Mouse (Mus musculus) megakaryocyte, adult 5-6 weeks (primary cell): Measurements from ENCODE around the gene Ptch2. TPM values are rescaled to one million over a fixed set of nuclear protein-coding genes. Genes with fewer than 3 reads are reported as not detected.
A peak's percentile ranks its signal among the peaks of the same experiment; 100 is the strongest.

Experiments used
- ATAC-seq: 2 replicates; pipeline ENCODE4 v1.8.0; 2016; ENCODE audit warnings: mild to moderate bottlenecking, inconsistent platforms; ENCODE audit not compliant: poor library complexity, severe bottlenecking
- total RNA-seq, 2 experiments: library from RNA; stranded (forward) in 1 of 2; stranded (reverse) in 1 of 2; fragments of 153-499, 151-499 nt in 1 of 2; fragments of 221-1000, 200-1000 nt in 1 of 2; gene quantifications; 2 replicates each; pipeline versions ENCODE4 v1.2.3 to v1.2.4; 2015 to 2017

The Ptch2 gene
- total RNA-seq, 2 experiments from 2014 or later = 0.11 to 0.13 TPM

DNA sequence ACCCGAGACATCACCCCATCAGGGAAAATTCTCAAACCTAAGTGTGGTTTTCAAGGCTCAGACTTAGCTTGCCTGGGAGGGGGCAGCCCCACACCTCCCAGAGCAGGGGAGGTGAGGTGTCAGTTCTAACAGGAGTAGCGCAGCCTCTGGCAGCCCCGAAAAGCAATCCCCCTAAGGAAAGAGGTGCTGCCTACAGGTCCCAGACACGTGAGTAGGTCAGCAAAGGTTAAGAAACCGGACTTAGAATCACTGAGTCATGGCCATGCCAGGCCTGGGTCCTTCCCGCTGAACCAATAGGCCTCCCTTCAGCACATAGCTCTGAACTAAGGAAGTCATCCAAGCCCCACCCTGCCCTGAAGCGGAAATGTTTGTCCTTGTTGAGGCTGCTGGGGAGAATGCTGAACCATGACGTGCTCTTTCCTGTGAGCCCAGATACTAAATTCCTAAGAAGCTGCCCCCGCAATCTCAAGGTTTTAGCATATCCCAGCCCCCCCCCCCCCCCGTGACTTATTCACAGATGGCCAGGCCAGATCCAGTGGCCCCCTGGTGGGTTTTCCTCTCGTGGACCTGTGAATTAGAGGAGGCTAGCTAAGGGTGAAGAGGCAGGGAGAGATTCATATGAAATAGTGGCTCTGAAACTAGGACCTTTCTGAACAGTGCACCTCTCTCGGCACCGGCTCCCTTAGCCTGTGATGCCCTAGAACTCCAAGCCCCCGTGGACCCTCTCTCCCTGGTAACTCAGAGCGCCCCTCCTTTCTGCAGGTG, 30.2 kb downstream of the Ptch2 start:
- peak; percentile 63 for ATAC-seq

- peak; percentile 28 for ATAC-seq
Measured at GRCm38 (mm10) chr4:117126675-117127290, 30.9 kb downstream of the Ptch2 start, which contains the start of gene Tctex1d4. Gene Tctex1d4, plus strand, starts transcription at chr4:117126794.

DNA sequence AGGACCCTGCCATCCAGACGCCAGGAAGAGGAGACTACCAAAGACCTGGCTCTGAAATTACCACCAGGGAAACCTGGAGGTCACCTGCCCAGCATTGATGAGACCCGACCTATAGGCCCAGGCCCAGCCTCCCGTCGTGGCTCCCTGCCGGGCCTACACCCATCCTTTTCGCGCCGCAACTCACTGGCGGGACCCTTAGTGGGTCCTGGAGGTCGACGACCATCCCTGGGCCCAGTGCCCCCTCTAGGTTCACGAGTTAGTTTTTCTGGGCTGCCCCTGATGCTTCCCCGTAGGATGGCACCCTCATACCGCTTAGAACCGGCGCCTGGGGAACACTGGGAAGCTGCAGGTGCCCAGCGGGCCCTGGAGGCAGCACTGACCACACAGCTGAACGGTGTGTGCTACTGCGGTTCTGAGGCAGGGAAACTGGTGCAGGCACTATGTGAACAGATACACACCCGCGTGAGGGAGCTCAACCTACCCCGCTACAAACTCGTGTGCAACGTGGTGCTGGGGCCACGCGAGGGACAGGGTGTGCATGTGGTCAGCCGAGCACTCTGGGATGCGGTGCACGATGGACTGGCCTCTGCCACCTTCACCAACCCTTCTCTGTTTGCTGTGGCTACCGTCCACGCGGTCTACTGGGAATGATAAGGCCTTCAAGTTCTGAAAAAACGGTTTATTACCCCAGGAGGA, 32.3 kb downstream of the Ptch2 start:
- ATAC-seq = no peak

GRCm38 (mm10) chr4:117130790-117131189, 34.9 kb downstream of the Ptch2 start:
- ATAC-seq = no peak

GRCm38 (mm10) chr4:117131198-117131597, 35.3 kb downstream of the Ptch2 start:
- ATAC-seq = no peak

- no peak for ATAC-seq
Measured at GRCm38 (mm10) chr4:117131890-117132793, 36.3 kb downstream of the Ptch2 start.

DNA sequence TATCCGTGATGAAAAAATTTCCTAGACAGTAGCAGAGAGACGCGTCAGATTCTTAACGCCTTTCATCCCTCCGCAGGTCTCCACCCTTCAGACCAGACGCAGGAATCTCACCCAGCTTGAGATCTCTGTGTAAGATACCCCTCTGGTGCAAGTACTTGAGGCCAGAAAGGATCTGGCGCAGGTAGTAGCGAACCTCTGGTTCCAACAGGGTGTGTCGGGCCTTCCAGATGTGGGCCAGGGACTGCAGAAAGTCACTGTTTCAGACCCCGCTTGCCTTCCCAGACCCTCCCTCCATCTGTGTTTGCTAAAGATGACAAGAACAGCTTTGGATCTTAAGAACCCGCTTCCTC, 36.9 kb downstream of the Ptch2 start:
- ATAC-seq = no peak

DNA sequence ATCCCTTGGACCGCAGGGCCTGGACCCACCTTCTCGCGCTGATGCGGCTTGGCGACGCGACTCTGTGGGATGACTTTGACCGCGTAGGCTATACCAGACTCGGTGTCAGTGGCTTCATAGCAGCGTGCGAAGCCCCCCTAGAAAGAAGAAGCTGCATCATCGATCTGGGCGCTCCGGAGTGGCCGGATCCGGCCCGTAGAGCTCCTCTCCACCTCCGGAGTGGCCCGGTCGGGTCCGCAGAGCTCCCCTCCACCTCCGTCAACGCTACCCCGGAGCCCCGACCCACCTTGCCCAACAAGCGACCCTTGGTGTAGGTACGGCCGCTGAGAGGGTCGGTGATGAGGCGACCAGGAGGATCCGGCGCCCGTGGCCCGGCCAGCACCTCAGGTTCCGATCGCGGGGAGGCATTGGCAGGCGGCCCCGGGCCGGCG, 37.5 kb downstream of the Ptch2 start:
- ATAC-seq = peak; percentile 14

DNA sequence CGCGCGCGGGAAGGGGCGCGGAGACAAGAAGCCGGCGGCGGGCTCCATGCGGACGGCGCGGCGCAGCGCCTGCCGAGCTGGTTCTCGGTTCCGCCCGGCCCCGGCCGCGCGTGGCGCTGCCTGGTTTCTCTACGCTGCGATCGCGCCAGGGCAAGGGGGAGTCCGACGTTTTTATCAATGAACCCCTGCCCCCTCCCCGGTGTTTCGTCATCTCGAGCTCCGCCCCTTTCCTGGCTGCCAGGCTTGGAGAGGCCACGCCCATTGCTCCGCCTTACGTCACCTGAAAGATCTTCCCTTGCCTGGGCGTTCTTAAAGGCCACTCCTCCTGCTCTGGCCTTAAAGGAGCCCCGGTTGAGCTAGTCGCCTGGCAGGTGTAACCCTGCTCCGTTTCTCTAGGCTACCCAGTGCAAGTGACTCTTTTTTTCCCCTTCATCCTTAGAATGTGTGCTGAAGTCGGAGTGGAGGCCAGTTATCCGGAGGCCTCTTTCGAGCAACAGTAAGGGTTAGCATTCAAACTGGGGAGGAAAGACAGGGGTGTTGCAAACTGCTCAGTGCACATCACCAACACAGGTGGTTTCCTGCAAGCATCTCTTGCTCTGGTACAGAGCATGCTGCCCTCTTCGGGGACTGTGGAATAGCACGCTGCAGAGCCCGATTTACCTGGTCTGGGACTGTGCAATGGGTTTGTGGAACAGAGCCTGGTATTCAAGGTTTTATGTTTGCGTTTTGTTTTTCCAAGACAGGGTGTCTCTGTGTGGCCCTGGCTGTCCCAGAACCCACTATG, 38.1 kb downstream of the Ptch2 start, which contains the start of gene Plk3:
Gene Plk3 (minus strand): TSS at position 147 of the 784 bp plus-strand sequence.
- ATAC-seq = peak; percentile 83

GRCm38 (mm10) chr4:117134601-117134995, 38.7 kb downstream of the Ptch2 start:
- ATAC-seq = no peak

DNA sequence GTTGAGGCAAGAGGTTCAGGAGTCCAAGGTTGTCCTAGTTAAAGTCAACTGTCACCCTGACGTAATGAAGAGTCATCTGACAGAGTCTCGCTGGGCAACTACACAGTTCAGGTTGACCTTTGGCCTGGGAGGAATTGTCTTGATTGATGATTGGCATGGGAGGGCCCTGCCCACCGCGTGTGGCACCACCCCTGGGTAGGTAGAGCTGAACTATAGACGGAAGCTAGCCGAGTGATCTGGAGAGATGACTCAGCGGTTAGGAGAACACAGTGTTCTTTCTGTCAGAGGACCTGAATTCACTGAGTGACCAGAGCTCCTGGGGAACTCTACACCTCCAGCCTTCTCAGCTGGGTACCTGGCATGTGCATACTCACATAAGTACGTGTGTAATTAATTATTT, 40.2 kb downstream of the Ptch2 start:
- peak; percentile 44 for ATAC-seq

DNA sequence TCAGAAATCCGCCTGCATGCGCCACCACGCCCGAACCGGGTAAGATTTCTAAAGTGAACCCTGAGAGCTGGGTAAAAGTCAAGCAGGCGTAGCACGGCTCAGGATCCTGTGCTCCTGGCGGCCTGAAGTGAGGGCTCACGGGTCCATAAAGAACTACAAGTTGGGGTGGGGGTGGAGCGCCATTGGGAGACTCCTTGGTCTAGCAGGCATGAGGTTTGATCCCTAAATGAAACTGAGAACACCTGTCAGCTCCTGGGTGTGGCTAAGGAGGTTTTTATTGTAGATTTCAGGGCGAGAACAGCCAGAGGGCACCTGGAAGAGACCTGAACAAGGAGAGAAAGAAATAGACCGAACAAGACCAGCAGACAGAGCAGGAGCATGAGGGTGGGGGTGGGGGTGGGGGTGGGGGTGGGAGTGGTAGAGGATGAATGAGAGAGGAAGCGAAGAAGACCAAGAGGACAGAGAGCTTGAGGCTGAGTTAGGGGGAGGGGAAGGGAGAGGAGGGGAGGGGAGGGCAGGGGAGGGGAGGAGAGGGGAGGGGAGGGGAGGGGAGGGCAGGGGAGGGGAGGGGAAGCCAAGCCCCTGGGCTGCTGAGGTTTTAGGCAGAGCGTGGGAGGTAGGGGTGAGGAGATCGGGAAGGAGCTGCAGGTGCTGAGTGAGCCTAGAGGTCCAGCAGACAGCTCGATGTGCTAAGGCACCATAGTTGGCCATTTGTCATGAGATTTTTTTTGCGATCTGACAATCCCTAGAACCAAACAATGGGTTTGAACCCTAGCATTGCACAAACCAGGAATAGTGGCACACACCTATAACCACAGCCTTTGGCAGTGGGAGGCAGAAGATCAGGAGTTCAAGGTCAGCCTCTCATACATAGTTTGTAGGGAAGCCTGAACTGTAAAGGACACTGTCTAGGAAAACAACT, 42.7 kb downstream of the Ptch2 start:
- ATAC-seq = no peak

DNA sequence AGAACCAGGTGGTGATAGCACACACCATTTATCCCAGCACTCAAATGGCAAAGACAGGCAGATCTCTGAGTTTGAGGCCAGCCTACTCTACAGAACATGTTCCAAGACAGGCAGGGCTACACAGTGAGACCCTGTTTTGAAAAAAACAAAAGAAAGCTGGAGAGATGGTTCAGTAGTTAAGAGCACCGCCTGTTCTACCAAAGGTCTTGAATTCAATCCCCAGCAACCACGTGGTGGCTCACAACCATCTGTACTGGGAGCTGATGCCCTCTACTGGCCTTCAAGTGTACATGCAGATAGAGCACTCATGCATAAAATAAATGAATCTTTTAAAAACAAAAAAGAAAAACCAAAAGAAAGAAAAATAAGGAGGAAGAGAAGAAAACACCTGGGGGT, 43.3 kb downstream of the Ptch2 start:
- peak; percentile 56 for ATAC-seq

GRCm38 (mm10) chr4:117140613-117141012, 44.7 kb downstream of the Ptch2 start:
- no peak for ATAC-seq

DNA sequence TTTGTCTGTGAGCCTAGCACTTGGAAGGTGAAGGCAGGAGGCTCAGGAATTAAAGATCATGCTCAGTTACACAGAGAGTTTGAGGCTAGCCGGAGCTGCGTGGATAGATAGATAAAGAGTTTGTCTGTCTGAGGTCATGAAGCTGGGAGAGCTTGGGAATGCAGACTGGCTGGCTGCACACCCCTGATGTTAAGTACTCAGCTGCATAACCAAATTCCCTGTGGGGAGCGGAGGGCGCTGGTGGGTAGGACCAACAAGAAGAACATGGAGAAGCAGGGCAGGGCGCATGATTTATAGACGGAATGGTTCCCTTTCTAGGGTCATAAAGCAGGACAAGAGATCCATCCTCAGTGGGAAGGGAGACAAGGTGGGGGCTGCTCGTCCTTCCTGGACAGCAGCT, 47.1 kb downstream of the Ptch2 start:
- no peak for ATAC-seq

DNA sequence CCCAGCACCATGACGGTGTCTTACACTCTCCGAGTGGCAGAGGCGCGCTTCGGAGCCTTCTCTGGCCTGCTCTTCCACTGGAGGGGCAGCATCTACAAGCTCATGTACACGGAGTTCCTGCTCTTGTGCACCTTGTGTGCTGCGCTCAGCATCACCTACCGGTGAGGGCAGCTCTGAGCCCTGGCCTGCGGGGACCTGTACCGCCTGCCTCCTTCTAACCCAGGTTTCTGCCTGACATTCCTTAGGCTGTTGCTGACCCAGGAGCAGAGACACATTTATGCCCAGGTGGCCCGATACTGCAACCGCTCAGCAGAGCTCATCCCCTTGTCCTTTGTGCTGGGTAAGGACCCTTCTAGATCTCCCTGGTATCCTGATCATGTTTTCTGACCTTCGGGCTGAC, 49.4 kb downstream of the Ptch2 start:
- ATAC-seq = no peak

DNA sequence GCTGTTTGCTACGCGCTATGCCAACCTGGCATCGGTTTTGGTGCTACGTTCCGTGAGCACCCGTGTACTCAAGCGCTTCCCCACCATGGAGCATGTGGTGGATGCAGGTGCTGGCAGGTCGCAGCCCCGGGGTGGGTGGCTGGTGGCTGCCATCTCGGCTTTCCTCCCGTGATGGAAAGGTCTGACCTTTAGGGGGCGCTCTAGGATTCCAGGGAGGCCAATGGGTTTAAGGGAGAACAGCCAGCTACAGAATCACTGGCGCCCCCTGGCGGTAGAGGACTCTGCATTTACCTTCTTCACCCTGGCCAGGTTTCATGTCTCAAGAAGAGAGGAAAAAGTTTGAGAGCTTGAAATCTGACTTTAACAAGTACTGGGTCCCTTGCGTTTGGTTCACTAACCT, 50.3 kb downstream of the Ptch2 start:
- peak; percentile 95 for ATAC-seq

DNA sequence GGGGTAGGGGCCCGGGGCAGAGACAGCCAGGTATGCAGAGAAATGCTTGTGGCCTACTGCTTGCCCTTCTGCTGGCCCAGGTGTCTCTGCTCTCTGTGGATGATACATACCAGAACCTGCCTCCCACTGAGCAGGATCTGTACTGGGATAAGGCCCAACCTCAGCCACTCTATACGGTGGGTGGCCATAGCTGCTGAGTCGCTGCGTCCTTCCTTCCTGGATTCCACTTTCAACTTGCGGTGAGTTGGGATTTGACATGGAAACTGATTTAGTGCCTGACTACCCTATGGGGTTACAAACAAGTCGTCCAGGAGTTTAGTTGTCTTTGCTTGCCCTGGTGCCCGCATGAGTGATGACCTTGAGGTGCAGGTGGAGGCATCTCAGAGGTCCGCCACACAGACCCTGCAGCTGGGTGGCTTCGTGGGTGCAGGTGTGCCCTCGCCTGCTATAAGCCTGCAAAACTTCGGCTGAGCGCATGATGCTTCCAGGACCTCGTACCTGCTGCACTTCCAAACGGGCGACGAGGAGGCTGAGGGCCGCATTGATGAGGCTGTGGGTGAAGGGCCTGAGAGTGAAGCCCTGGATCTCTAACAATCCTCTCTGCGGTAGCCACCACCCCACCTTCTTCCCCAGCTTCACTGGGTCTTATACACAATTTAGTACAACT, 52.3 kb downstream of the Ptch2 start:
- ATAC-seq = no peak
